Mouse (Mus musculus) kidney, adult 18-20 months (tissue): ENCODE data around the gene Pdcd10.
A peak's percentile ranks its signal among the peaks of the same experiment; 100 is the strongest.

Experiments used
- DNase-seq: peaks from one replicate; pipeline ENCODE4 v3.0.0; 2021

Gene Pdcd10

DNA sequence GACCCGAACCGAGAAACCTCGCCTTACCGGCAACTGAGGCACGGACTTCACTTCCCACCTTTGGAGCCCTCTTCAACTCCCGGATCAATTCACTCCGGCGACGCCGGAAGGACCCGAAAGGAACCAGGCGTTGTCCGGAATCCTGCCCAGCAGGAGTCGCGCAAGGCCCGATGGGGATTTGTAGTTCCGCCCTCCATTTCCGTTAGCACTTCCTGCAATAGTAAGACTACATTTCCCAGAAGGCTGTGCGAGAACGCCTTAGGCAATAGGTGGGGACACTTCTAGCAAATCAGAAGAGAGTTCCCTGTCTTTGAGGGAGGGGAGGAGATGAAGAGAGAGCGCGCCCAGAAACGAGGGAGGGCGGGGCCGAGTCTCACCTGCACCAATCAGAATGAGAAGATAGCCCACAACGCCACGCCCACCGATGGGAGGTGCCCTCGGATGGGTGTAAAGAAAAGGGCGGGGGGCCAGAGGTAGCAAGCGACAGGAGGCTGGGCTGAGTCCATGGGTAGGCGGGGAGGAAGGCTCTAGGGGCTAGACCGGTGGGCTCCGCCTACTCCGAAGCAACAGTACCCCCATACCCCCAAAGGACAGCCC is at the start of gene Pdcd10:
Pdcd10 (minus strand) TSS at position 162 of the 597 bp plus-strand sequence.
- DNase-seq, result peak; percentile 100

GRCm38 (mm10) chr3:75584898-75585297 is 28.2 kb upstream of the Pdcd10 start:
- DNase-seq, result no peak

DNA sequence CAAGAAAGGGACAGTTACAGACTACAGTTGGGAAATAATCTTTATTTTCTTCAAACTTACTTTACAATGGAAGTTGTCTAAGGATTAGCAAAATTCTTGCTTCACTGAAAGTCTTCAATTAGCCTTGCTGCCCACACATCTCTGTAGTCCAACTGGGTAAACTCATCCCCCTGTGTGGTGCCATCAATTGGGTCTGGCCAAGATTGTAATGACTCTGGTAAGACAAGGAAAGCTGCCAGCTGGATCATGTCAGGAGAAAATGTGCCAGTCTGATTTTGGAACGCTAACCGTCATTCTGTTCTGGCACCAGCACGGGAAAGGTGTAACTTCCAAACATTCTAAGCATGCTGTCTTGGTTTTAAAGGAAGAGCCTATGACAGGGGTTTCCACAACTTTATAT is 26.6 kb upstream of the Pdcd10 start:
- DNase-seq, result no peak

DNA sequence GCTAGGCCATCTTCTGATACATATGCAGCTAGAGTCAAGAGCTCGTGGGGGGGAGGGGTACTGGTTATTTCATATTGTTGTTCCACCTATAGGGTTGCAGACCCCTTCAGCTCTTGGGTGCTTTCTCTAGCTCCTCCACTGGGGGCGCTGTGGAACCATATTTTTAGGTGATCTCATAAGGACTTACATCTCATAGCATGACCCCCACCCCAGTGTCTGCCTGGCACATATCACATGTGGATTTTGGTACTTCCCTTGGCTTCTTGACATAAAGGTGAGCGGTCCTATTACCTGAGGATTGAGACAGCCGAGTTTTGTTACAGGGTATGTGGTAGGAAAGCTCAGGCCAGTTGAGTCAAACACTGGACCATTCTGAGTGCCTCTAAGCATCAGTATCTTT is 22.7 kb upstream of the Pdcd10 start:
- peak; percentile 6 for DNase-seq

DNA sequence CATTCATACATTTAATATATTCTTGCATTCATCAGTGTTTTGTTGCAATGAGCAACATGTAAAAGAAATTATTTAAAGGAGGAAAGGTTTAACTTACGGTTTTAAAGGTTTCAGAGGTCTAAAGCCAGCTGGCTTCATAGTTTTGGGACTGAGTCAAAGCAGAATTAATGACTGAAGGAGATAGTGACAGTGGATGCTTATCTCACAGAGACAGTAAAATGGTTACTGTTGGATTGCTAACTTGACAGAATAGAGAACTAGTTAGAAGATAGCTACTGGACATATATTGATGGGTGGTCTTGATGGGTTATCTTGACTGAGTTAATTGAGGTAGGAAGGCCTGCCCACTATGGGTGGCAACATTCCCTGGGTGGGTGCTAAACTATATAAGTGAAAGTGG is 18.9 kb upstream of the Pdcd10 start:
- no peak for DNase-seq

GRCm38 (mm10) chr3:75574074-75574473 is 17.4 kb upstream of the Pdcd10 start:
- no peak for DNase-seq

GRCm38 (mm10) chr3:75557292-75557691 is 636 bp upstream of the Pdcd10 start, which contains the start of gene Serpini1:
Gene Serpini1 (plus strand): TSS chr3:75557547.
- DNase-seq, result peak; percentile 92

GRCm38 (mm10) chr3:75556121-75556694 is 448 bp downstream of the Pdcd10 start:
- no peak for DNase-seq

DNA sequence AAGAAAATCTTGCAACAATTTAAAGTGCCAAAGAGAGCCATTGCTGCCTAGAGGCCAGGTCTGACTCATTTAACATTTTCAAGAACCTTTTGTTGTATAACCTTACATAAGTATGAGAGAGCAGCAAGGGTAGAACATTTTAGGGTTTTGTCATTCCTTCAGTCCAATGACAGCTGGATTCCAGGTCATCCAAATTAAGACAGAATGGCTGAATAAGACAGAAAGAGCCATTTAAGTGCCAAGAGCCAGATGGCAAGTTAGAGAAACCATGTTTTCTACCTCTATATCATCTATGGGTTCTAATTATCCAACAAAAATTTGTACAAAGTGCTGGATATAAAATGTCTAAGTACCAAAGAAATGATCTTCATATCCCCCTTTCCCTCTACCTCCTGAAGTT is 5.4 kb downstream of the Pdcd10 start:
- DNase-seq, result no peak

- no peak for DNase-seq
These were observed 12.4 kb downstream of the Pdcd10 start for GRCm38 (mm10) chr3:75544287-75544686.

- peak; percentile 33 for DNase-seq
These were observed 13.8 kb downstream of the Pdcd10 start for GRCm38 (mm10) chr3:75542852-75543251.

- no peak for DNase-seq
These were observed 15.4 kb downstream of the Pdcd10 start for GRCm38 (mm10) chr3:75541259-75541658.

- DNase-seq, result no peak
These were observed 22.4 kb downstream of the Pdcd10 start for GRCm38 (mm10) chr3:75534045-75534834.

DNA sequence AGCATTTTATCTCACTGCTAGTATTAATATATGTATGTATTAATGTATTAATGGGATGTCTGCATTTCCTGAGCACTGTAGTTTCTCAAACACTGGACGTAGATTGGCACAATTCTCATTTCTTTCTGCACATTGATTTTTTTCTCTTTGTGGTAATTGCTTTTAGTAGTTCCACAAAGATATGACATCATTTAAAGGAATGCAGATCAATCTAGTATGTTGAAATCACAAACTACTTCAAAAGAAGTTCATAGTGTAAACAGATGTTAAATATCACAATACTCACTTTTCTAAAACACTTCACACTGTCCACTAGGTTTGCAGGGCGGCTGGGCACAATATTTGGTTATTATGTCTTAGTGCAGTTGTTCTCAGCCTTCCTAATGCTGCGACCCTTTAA is 25.6 kb downstream of the Pdcd10 start:
- no peak for DNase-seq

DNA sequence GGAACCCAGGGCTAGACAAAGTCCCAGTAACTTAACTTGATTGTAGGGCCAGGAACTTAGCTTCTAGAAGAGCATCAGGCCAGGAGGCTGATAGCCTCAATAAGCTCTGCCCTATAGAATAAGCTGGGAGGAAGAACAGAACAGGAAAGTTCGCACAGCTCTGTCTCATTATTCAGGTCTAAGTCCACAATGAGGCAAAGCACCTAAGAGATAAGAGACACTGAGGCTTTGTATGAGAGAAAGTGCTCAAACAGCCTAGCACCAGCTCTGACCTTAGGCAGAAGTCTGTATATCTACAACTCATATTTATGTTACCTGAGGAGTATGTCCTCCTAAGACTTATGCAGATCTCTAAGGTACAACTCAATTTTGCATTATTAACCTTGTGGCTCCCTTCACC is 34.1 kb downstream of the Pdcd10 start:
- no peak for DNase-seq

DNA sequence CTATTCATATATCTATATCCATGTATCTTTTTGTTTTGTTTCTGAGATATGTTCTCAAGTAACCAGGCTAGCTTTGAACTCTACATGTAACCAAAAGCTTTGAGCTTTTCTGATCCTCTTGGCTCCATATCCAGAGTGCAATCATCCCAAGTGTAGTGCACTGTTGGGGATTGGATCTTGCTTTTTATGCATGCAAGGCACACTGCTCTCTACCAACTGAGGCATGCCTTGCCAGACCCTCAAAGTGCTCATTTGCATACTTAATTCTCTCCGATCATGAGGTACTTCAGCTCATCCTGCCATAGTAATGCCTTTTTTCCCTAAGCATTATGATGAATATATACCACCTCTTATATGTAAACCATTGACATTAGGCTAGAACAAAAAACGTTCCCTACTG is 35.3 kb downstream of the Pdcd10 start:
- no peak for DNase-seq

DNA sequence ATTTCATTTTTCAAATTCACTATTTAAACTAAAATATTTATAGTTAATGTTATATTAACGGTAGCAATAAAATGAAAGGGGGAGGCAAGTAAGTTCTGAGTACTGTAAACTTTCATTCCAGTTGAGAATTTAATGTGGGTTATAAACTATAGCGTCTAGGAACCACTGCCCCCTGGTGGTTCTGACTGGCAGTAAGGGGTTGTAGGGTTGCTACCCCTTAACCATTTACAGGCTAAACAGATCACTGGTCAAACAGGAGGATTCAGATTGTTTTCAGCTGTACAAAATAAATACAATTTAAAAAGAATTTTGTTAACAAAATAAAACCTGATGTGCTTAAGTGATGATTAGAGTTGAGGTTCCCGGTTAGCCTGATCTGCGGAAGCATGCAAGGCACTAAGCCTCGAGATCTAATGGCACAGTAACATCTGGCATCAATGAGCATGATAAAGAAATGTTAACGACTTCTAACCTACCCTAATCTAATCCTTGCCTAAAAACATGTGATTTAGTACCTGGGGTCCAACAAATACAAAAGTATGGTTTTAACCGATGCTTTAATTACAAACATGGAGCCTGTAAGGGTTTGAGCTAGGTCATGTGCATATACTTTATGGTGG is 38.9 kb downstream of the Pdcd10 start:
- DNase-seq, result peak; percentile 50

DNA sequence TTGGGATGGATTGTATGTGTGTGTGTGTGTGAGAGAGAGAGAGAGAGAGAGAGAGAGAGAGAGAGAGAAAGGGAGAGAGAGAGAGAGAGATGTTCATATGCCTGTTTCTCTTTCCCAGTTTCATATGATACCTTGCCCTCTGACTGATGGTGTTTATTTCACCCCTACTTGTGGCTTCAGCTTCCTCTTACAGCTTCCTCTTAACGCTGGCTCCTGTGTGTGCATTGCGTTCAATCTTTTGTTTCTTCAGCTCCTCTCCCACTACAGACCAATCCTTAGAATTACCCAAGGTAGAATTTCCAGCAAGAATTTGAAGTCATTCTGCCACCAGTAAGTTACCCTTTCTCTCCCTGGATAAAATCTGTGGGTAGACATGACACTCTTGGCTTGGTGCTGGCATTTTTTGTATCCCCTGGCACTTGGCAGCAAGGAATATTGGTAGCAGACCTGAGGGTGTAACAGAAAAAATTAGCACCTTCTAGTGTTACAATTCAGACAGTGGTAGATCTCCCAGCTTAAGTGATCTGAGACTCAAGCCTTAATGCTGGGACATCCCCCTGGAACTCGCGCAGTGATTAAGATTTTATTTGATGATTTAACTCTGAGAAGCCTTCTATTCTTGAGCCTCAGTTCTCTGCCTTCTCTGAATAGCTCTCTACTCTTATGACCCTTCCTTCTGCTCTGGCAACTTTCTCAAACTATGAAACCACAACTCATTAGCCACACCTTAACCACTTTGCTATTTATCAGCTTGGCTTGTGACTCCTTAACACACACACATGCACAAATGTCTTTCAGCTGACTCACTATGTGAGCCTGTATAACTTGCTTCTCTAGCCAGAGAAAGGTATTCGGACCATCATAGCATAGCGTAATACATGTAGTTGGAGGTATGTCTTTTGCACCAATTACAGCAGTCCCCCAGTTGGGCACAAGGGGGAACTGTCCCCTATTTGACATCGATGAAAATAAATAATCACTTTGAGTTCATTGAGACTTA is 57.4 kb downstream of the Pdcd10 start:
- DNase-seq, result no peak

GRCm38 (mm10) chr3:75492913-75493312 is 63.7 kb downstream of the Pdcd10 start:
- no peak for DNase-seq

- DNase-seq, result no peak
These were observed 74.6 kb downstream of the Pdcd10 start, which contains the start of gene Wdr49 for GRCm38 (mm10) chr3:75482056-75482455. Gene Wdr49 (minus strand): TSS chr3:75482156.

DNA sequence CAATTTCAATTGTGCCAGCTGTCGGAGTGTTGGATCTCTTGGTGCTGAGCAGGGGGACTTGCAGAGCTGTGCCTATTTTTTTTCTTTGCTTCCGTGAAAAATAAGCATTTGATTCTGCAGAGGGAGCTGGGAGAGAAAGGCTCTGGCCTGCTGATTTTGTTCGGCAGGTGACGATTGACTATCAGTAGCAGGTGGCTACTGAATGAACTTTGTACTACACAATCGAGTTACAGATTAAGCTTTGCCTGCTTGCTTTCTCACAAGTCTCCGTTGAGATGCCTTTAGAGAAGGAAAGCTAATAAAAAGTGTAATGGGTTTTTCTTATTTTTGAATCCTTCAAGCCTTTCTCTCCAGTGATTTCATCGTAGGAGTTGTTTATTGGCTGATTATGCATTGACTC is 81.5 kb downstream of the Pdcd10 start:
- DNase-seq, result no peak

DNA sequence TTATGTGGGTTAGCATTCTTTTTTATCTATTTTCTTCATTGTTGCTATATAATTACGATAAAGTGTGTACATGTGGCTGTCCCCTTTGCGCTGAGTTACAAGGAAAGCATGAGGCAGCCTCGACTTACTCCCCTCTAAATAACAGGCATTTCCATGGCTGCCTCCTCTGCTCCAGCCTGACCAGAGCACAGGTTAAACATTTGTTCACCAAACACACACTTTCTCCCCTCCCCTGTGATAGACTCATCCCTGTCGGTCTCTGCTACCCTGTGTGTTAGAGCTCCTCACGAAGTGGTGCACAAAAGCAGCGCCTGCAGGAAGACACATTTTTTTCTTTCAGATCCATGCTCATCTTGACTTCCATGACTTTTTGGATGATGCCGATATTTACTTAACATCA is 82.0 kb downstream of the Pdcd10 start:
- no peak for DNase-seq
